29 mouse cellular contexts compared by ENCODE assay signal in the genomic region with DNA sequence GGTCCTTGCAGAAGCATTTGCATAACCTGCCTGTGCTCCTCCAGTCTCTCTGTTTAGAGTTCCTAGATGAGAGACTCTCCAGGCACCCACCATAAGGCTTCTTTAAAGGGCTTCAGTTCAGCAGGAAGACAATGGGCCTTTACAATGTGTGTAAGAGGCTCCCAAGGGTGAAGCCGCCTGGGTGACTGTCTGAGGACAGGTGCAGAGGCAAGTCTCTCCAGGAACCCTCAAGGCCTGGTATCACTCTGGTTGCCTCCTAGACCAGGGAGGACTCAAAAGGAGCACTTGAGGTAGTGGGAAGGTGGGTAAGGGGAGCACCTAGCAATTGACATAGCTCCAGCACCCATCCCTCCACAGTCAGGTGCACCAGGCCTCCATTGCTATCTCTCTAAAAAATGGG. TPM values are rescaled to one million over a fixed set of nuclear protein-coding genes. Genes with fewer than 3 reads are reported as not detected.
"Had no signal": no experiment of that assay in that cellular context is flagged by ENCODE, and none has a peak within 500 bp of the region (broad histone marks: within the 10 kb centered on the region; RNA-seq: fewer than 3 reads in every experiment).

No protein-coding gene starts in this region.

- H3K36me3 ChIP-seq: embryonic facial prominence, embryonic 10.5 days; embryonic facial prominence, embryonic 12.5 days; embryonic facial prominence, embryonic 13.5 days; embryonic facial prominence, embryonic 15.5 days; forebrain, embryonic 10.5 days; forebrain, embryonic 12.5 days; forebrain, embryonic 15.5 days had no signal

- H3K4me3 ChIP-seq: embryonic facial prominence, embryonic 10.5 days; embryonic facial prominence, embryonic 12.5 days; embryonic facial prominence, embryonic 13.5 days; embryonic facial prominence, embryonic 15.5 days; erythroblast, embryonic 14.5 days; forebrain, embryonic 10.5 days; forebrain, embryonic 12.5 days; forebrain, embryonic 13.5 days; forebrain, embryonic 15.5 days; gastrocnemius, adult 2 months; heart, adult 2 months had no signal

- H3K4me1 ChIP-seq: embryonic facial prominence, embryonic 15.5 days; forebrain, embryonic 12.5 days; forebrain, embryonic 13.5 days; forebrain, embryonic 15.5 days had no signal

- H3K27me3 ChIP-seq: embryonic facial prominence, embryonic 13.5 days; embryonic facial prominence, embryonic 15.5 days; forebrain, embryonic 15.5 days had no signal

- DNase-seq: cerebellum, adult 8-10 months; cerebellum, adult 9-10 months; cerebellum, adult 9-11 months; cerebellum, postnatal 10 days; cerebellum, postnatal 14 days; cerebellum, postnatal 25 days; cerebellum, postnatal 36 days; embryo, embryonic 11 days; forebrain, postnatal 0 days; gastrocnemius, adult 2 months; gastrocnemius, postnatal 10 days; gastrocnemius, postnatal 14 days; gastrocnemius, postnatal 25 days; gastrocnemius, postnatal 36 days; heart, adult 18-20 months; heart, adult 2 months had no signal

- H3K9me3 ChIP-seq: embryonic facial prominence, embryonic 10.5 days; embryonic facial prominence, embryonic 12.5 days; embryonic facial prominence, embryonic 13.5 days; embryonic facial prominence, embryonic 15.5 days; forebrain, embryonic 10.5 days; forebrain, embryonic 12.5 days; forebrain, embryonic 13.5 days; forebrain, embryonic 15.5 days had no signal

- H3K27ac ChIP-seq: embryonic facial prominence, embryonic 10.5 days; embryonic facial prominence, embryonic 12.5 days; embryonic facial prominence, embryonic 13.5 days; embryonic facial prominence, embryonic 15.5 days; forebrain, embryonic 10.5 days; forebrain, embryonic 12.5 days; forebrain, embryonic 13.5 days; forebrain, embryonic 15.5 days; gastrocnemius, adult 2 months; heart, adult 2 months had no signal

RNA-seq across cellular contexts. Expression of gene Irx2, which starts 55.8 kb away (rescaled TPM):
- total RNA-seq: common myeloid progenitor, adult 5-6 weeks; gastrocnemius, adult 18-20 months; gastrocnemius, adult 2 months; gastrocnemius, postnatal 14 days; gastrocnemius, postnatal 25 days; gastrocnemius, postnatal 36 days; granulocyte monocyte progenitor cell, adult 5-6 weeks had no signal
- polyA plus RNA-seq: cortical plate, adult 2 months; erythroblast, embryonic 14.5 days had no signal
